Mouse (Mus musculus) forebrain, embryonic 10.5 days (tissue): Measurements from ENCODE around the gene Socs3. TPM values are rescaled to one million over a fixed set of nuclear protein-coding genes. Genes with fewer than 3 reads are reported as not detected.
A peak's percentile ranks its signal among the peaks of the same experiment; 100 is the strongest.

Experiments
- DNase-seq: peaks from one replicate; pipeline ENCODE4 v3.0.0-alpha.2; 2017; ENCODE audit warnings: low spot score; ENCODE audit errors: extremely low spot score
- H3K27ac ChIP-seq: fragments of 300-500 bp; sonication (generic); 2 replicates; pipeline ENCODE4 v1.5.1; 2016; ENCODE audit warnings: mild to moderate bottlenecking
- H3K27me3 ChIP-seq: fragments of 300-500 bp; sonication (generic); 2 replicates; pipeline ENCODE4 v1.6.1; 2016; ENCODE audit warnings: mild to moderate bottlenecking; ENCODE audit not compliant: poor library complexity, severe bottlenecking
- H3K36me3 ChIP-seq: fragments of 300-500 bp; sonication (generic); replicated peaks from 2 replicates; pipeline ENCODE4 v1.6.1; 2016; ENCODE audit warnings: mild to moderate bottlenecking, moderate library complexity
- H3K4me1 ChIP-seq: fragments of 300-500 bp; sonication (generic); 2 replicates; pipeline ENCODE4 v1.6.1; 2016
- H3K4me3 ChIP-seq: fragments of 300-500 bp; sonication (generic); 2 replicates; pipeline ENCODE4 v1.5.1; 2016; ENCODE audit warnings: mild to moderate bottlenecking, moderate library complexity
- H3K9me3 ChIP-seq: fragments of 300-500 bp; sonication (generic); 2 replicates; pipeline ENCODE4 v1.6.1; 2016; ENCODE audit warnings: mild to moderate bottlenecking, moderate library complexity
- WGBS: fragments of 180-500 bp; shearing (Covaris S2); methylation state at CpG from one replicate; pipeline ENCODE4 v1.1.7; 2016; 5-methylcytosine and 5-hydroxymethylcytosine counted together
- polyA plus RNA-seq: library from polyadenylated mRNA; unstranded; fragments of >200 nt; fragmentation: Nextera tagmentation; extraction: Ambion mirVana; gene quantifications from 2 replicates; pipeline ENCODE4 v1.2.1, GENCODE M21; 2016

Gene Socs3
- polyA plus RNA-seq = 13.6 and 14.7 TPM in 2 replicates

DNA sequence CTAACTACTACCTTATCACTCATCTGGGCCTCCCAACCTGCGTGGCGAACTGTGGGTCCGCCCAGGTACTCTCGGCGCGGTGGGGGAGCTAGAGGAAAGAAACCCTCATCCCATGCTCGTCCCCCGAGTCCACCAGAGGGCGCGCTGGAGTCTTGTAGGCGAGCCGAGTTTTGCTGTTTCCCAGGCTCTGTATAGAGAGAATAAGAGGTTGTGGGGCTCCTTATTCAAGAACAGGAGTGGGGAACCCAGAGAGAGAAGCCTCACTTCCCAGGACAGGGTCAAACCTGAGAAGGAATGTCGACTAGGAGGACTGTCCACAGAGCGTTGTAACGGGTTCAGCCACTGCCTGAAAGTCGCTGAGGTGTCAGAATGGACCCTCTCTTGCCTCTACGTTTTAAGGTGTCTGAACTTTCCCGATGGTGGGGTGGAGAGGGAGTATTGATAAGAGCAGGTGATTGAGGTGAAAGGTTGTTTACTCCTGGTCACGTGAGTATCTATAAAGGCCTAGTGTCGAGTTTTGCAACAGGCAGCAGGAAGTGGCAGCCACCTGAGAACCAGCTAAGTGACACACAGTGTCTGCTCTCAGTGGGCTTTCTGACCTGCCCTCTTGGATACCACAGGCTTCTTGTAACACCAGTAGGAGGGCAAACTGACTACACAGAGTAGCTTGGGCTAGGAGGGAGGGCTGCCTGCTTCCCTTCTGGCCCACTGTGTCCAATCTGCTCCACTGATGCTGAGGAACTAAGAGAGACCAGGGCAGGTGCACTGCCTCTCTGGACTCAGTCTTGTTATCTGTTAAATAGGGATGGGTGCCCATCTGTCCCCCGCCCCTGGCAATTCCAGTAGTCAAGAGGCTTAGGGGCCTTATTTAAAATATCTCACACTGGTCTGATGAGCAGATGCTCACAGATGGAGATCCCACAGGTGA, at the start of gene Socs3:
Gene Socs3, minus strand, starts transcription at position 103 of the 928 bp plus-strand sequence.
- H3K27ac ChIP-seq = peak within 1 kb of the TSS; percentile 92
- H3K4me3 ChIP-seq = peak within 1 kb of the TSS; percentile 72
- peaks cover 24% of the 10 kb centered on the region for H3K36me3 ChIP-seq
- H3K4me1 ChIP-seq = peaks cover 96% of the 10 kb centered on the region
- peak; percentile 93 for DNase-seq
- H3K27me3 ChIP-seq = peaks cover 82% of the 10 kb centered on the region
- H3K9me3 ChIP-seq = no peaks in the 10 kb centered on the region
- WGBS = 12% methylated on average over 21 of the region's 21 CpGs

DNA sequence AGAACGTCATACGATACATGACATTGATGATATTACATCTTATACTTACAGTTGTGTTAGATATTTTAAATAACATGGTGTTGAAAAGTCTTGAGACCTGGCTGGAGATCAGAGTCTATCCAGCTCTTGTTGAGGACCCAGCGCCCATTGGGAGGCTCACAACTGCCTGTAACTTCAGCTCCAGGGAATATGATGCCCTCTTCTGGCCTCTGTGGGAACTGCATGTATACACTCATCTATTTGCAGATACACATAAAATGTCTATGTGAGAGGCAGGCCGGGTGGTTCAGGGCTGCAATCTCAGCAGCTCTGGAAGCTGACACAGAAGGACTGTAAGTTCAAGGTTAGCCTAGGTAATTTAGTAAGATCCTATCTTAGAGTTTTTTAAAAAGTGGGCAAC, 48.5 kb upstream of the Socs3 start:
- Histone ChIP-seq H3K27me3 (no peaks in the 10 kb centered on the region), H3K4me1 (peaks cover 15% of the 10 kb centered on the region; the same call in 1 of the 2 replicates), H3K4me3 (no peak overlapping the region), H3K27ac (no peak overlapping the region), H3K9me3 (peaks cover 7% of the 10 kb centered on the region; the same call in 1 of the 2 replicates), H3K36me3 (peaks cover 96% of the 10 kb centered on the region)
- 96% methylated on average over 4 of the region's 4 CpGs for WGBS
- DNase-seq = no peak

DNA sequence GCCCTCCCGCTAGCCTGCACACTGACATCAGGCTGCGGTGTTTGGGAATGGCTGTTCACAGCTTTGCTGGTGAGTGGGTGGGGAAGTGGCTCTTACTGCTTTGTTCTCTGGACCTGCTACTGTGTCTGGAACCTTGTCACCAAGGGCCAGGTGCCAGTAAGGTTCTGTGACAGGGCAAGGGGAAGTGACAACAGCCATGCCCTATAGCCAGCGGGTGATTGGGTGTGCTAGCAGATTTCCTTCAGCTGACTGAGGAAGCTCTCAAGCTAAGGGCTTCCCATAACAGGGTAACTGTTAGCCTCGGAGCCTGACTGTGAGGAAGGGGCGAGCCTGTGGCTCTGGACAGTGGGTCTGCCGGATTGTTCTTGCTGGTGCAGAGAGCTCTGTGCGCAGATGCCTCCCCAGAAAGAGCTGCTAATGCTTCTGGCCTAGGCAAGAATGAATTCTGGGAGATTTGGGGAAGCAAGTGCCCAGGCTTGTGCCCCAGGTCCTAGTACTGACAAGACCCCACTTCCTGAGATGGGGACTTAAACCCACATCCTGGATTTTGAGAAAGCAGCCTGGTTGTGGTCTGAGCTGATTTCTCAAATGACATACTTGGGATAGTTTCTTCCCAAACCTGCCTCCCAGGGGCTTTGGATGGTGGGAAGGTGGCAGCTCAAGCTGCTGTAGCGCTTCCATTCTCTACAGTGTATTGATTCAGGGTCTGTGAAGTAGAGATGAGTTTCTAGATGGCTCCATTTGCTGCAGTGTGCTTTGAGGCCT, 45.7 kb upstream of the Socs3 start:
- no peak overlapping the region for H3K27ac ChIP-seq
- H3K36me3 ChIP-seq = peaks cover 95% of the 10 kb centered on the region
- H3K27me3 ChIP-seq = no peaks in the 10 kb centered on the region
- H3K4me1 ChIP-seq = peaks cover 25% of the 10 kb centered on the region
- no peak overlapping the region for H3K4me3 ChIP-seq
- peaks cover 7% of the 10 kb centered on the region; the same call in 1 of the 2 replicates for H3K9me3 ChIP-seq
- WGBS = 95% methylated on average over 8 of the region's 8 CpGs
- DNase-seq = no peak

DNA sequence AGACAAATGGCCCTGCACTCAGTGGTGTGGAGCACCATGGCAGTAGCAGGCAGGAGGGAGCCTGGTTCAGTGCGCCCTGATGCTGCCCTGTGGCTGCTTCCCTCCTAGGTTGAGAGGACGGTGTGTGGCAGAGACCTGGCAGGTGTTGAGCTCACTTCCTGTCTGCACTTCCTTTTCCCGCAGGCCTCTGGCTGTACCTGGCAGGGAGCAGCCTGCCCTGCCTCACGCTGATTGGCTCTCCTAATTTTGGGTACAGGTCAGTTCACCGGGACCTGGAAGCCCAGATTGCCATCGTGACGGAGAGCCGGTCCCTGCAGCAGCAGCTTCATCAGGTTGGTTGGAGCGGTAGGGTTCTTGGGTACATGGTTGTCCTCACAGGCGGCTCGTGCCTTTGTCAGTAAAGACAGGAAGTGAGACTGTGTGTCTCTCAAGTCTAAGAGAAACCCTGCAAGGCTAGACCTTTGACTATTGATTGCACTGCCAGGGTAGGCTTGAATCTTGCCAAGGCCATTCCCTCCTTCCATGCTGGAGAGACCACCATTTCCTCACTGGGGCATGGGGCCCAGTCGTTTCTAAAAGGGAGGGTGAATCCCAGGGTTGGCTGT, 44.6 kb upstream of the Socs3 start:
- 85% methylated on average over 12 of the region's 12 CpGs for WGBS
- Histone ChIP-seq H3K36me3 (peaks cover 95% of the 10 kb centered on the region), H3K27ac (no peak overlapping the region), H3K27me3 (no peaks in the 10 kb centered on the region), H3K9me3 (peaks cover 7% of the 10 kb centered on the region; the same call in 1 of the 2 replicates), H3K4me1 (peaks cover 34% of the 10 kb centered on the region), H3K4me3 (no peak overlapping the region)
- no peak for DNase-seq

DNA sequence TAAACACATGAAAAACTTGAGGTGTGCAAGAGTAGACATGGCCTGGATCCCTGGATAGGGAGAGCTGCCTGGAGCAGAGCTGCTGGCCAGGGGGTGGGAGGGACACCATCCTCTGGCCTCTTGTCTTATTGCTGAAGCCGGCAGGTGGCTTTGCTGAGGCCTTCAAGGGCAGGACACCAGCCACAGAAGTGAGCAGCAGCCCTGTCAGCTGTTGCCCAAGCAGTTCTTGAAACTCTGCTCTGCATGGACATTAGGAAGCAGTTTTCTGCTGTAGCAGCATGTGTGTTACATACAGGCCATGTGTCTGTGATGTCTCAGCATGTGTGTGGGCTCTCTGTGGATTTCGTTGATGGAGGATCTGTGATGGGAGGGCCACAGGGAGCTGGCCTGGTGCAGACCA, 43.5 kb upstream of the Socs3 start:
- H3K27ac ChIP-seq = no peak overlapping the region
- H3K9me3 ChIP-seq = peaks cover 7% of the 10 kb centered on the region; the same call in 1 of the 2 replicates
- 88% methylated on average over 2 of the region's 2 CpGs for WGBS
- no peak for DNase-seq
- H3K27me3 ChIP-seq = no peaks in the 10 kb centered on the region
- H3K36me3 ChIP-seq = peaks cover 93% of the 10 kb centered on the region
- H3K4me1 ChIP-seq = peaks cover 45% of the 10 kb centered on the region
- H3K4me3 ChIP-seq = no peak overlapping the region

DNA sequence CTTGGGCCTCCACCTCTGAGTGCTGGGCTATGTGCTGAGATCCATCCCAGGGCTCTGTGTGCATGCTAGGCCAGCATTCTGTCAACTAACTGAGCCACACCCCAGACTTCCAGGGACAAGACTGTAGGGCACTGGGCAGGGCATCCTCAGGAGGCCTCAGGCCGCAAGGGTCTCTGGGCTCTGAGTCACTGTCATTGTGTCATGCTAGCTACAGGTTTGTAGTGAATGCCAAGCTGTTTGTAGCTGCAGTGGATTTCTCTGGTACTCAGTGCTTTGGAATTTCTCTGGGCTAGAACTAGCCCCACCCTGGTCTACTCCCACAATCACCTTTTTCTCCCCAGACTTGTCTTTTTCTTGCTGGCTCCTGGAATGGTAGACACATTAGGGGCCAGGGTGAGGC, 42.7 kb upstream of the Socs3 start:
- no peaks in the 10 kb centered on the region for H3K9me3 ChIP-seq
- no peak for DNase-seq
- peaks cover 53% of the 10 kb centered on the region for H3K4me1 ChIP-seq
- no peak overlapping the region for H3K4me3 ChIP-seq
- no peaks in the 10 kb centered on the region for H3K27me3 ChIP-seq
- WGBS = 97% methylated on average over 1 of the region's 1 CpGs
- H3K36me3 ChIP-seq = peaks cover 89% of the 10 kb centered on the region
- H3K27ac ChIP-seq = no peak overlapping the region

DNA sequence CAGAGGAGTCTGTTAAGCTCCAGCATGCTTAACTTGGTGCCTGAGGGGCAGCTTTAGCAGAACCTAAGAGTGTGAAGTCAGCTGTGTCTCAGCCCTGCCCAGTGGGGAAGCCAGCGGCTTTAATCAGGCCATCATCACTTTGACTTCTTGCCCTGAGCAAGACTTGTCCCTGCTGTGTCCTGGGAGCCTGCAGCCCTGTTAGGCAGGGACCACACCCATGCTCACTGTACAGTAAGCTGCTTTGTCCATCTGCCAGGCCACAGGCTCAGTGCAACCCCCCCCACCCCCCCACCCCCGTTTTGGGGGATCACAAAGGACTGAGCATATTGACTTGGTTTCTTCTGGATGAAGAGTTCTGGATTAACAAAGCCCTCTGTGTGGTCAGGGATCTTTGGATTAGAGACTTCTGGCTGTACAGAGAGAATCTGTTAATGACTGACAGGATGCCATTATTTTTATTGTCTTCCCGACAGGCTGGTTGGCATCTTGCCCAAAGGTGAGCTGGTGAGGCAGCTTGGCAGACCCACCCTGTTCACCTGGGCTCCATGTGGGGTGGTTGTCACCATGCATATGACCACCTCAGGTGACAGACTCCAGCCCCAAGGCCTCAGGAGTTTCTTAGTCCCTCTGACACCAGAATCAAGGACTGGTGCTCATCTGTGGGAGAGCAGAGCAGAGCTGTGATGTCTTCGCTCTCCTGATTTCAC, 40.2 kb upstream of the Socs3 start:
- peaks cover 89% of the 10 kb centered on the region for H3K36me3 ChIP-seq
- no peak for DNase-seq
- H3K4me3 ChIP-seq = no peak overlapping the region
- H3K9me3 ChIP-seq = no peaks in the 10 kb centered on the region
- H3K4me1 ChIP-seq = peaks cover 59% of the 10 kb centered on the region
- peak overlapping the region; percentile 36; the same call in 1 of the 2 replicates for H3K27ac ChIP-seq
- 63% methylated on average over 4 of the region's 4 CpGs for WGBS
- no peaks in the 10 kb centered on the region for H3K27me3 ChIP-seq

DNA sequence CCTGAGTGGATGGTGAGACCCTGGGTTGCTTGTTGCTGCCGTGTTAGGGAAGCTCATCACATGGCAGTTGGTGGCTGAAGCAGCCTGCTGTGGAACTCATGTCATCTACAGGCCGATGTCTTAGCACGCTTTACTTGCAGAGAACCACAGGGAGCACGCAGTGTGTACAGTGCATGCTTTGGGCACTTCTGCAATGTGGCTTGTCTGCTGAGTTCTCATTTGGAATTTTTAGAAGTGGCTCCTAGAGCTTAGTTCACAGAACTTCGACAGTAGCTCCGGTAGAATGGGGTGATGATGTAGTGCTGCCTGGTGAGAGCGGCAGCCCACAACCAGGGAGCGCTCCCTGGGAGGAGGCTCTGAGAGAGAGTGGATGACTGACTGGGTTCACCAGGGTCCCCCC, 39.0 kb upstream of the Socs3 start:
- Histone ChIP-seq H3K27ac (peak overlapping the region; percentile 36; the same call in 1 of the 2 replicates), H3K36me3 (peaks cover 90% of the 10 kb centered on the region), H3K4me3 (no peak overlapping the region; the same call in 1 of the 2 replicates), H3K4me1 (peaks cover 58% of the 10 kb centered on the region), H3K9me3 (no peaks in the 10 kb centered on the region), H3K27me3 (no peaks in the 10 kb centered on the region)
- WGBS = 85% methylated on average over 8 of the region's 8 CpGs
- DNase-seq = no peak

DNA sequence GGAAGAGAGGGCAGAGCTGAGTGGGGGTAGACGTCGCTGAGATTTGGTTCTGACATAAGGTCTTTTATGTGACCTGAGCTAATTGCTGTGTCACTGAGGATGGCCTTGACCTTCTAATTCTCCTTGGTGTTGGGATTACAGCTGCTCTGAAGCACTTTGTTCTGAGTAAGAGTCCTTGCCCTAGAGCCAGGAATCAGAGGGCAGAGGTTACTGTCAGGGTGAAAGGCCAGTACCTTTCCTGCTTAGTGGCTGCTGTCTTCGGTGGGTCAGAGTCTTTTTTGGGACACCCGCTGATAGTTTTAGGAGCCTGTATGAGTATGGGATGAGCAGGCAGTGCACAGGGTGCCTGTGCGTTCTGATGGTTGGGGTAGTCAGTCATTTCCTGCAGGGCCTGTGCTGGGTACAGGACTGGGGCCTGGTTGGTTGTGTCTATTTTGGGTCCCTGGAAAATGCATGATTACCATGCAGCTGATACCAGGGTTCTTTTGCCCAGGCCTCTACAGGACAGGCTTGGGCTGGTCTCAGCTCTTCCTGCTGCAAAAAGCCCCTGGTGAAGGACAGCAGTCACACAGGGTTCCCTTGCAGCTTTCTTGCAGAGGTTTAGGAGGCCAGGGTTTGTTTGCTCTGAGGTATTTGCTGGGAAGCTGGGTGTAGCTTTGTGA, 38.4 kb upstream of the Socs3 start:
- H3K4me1 ChIP-seq = peaks cover 54% of the 10 kb centered on the region
- H3K27me3 ChIP-seq = no peaks in the 10 kb centered on the region
- WGBS = 51% methylated on average over 5 of the region's 5 CpGs
- H3K9me3 ChIP-seq = no peaks in the 10 kb centered on the region
- DNase-seq = no peak
- peaks cover 90% of the 10 kb centered on the region for H3K36me3 ChIP-seq
- H3K27ac ChIP-seq = peak overlapping the region; percentile 36; the same call in 1 of the 2 replicates
- no peak overlapping the region for H3K4me3 ChIP-seq

DNA sequence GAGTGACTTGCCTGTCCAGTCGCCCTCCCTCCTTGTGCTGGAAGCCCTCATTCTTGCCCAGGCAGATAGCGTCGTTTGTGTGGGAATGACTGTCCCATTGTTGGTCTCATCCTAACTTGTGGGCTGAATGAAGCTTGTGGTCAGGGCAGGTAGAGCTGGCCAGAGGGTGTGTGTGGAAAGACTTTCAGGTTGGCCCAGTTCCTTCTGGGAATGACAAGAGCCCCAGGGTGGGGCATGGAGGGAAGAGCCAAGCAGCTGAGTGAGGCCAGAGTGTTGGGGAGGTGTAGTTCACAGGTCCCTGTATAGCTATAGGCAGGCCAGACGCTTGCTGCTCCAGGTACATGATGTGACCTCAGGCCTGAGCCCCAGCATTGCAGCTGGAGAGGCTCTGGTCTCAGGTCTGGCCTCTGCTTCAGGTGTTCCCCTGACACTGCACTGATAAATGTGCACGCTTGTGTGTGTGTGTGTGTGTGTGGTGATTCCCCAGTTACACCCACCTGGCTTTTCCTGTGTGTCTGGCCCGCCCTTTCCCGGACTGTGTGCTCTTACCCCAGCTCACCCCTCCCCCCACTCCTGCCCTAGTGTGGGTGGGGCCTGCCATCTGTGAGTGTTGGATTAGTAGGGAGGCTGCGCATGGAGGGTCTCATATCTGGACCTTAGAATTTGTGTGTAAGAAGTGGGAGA, 37.8 kb upstream of the Socs3 start:
- DNase-seq = no peak
- H3K36me3 ChIP-seq = peaks cover 92% of the 10 kb centered on the region
- WGBS = 76% methylated on average over 8 of the region's 8 CpGs
- H3K27ac ChIP-seq = peak overlapping the region; percentile 26; the same call in 1 of the 2 replicates
- peaks cover 52% of the 10 kb centered on the region for H3K4me1 ChIP-seq
- H3K9me3 ChIP-seq = no peaks in the 10 kb centered on the region
- no peak overlapping the region for H3K4me3 ChIP-seq
- H3K27me3 ChIP-seq = no peaks in the 10 kb centered on the region

DNA sequence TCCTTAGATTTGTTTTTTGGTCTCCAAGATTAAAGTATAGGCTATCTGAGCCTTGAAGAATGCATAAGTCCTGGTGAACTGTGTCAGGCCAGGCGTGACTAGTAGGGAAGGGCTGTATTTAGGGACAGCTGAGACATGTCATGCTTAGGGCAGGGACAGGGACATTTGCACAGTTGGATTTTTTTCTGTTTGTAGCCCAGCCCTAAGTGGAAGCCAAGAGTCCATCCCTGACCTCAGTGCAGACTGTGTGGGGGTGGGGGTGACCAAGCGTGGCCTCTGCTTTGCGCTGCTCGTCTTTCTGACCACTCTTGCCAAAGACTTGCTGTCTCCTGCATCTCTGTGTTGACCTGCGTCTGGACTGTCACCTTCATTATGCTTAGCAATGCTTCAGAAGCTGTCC, 34.4 kb upstream of the Socs3 start:
- Histone ChIP-seq H3K4me3 (no peak overlapping the region), H3K36me3 (peaks cover 93% of the 10 kb centered on the region), H3K27ac (no peak overlapping the region), H3K9me3 (no peaks in the 10 kb centered on the region), H3K27me3 (no peaks in the 10 kb centered on the region), H3K4me1 (peaks cover 23% of the 10 kb centered on the region)
- no peak for DNase-seq
- WGBS = 87% methylated on average over 5 of the region's 5 CpGs
